Mouse (Mus musculus) adrenal gland, postnatal 4 days (tissue): ENCODE data around the gene Ephb4. TPM values are rescaled to one million over a fixed set of nuclear protein-coding genes. Genes with fewer than 3 reads are reported as not detected.
A peak's percentile ranks its signal among the peaks of the same experiment; 100 is the strongest.

ENCODE experiments used
- DNase-seq, 2 experiments: peaks; one replicate each; pipeline ENCODE4 v3.0.0; 2021 to 2022; ENCODE audit warnings: low spot score in 2 of 2, mixed read lengths in 2 of 2
- long read RNA-seq, 2 experiments: library from polyadenylated mRNA; stranded (forward); transcript quantifications; one replicate each; pipeline ENCODE4 v2.0.0; 2021
- total RNA-seq, 2 experiments: library from RNA; stranded (reverse); gene quantifications; 2 replicates each; pipeline ENCODE4 v1.2.3; 2021

The Ephb4 gene
- 10 to 100 TPM; 88.1 to 89.4 TPM for total RNA-seq
- long read RNA-seq, experiment 1, full-length matches to known transcripts = 51 of 74 reads
- long read RNA-seq, experiment 1, partial matches to known transcripts = 20 of 74 reads
- long read RNA-seq, experiment 1, other reads (novel, unspliced or antisense) = 3 of 74 reads
- long read RNA-seq, experiment 2, full-length matches to known transcripts = 102 of 143 reads
- long read RNA-seq, experiment 2, partial matches to known transcripts = 33 of 143 reads
- long read RNA-seq, experiment 2, other reads (novel, unspliced or antisense) = 8 of 143 reads

GRCm38 (mm10) chr5:137349384-137350204, at the start of gene Ephb4:
TSS of gene Ephb4 (plus strand) at chr5:137350109.
- peak; percentile 69 to 88 for DNase-seq

DNA sequence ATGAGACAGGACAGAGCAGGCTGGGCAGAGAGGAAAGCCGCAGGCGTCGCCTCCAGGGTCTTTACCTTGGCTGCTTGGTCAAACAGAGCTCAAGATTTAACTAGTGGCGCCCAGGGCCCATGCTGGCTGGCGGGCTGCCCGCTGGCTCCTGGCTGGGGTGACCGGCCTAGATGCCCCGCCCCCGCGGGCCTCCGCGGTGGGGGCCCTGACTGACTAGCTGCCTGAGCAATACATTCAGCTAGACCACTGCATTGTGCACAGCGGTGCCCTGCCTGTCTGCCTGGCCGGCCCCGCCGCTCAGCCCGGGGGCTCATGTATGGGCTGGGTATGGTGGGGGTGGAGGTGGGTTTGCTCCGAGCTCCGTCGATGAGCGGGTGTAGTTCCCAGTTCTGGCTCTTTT, 48.7 kb upstream of the Ephb4 start:
- DNase-seq = no peak

GRCm38 (mm10) chr5:137303609-137304008, 46.3 kb upstream of the Ephb4 start:
- DNase-seq = no peak

GRCm38 (mm10) chr5:137304165-137304564, 45.7 kb upstream of the Ephb4 start:
- no peak for DNase-seq

DNA sequence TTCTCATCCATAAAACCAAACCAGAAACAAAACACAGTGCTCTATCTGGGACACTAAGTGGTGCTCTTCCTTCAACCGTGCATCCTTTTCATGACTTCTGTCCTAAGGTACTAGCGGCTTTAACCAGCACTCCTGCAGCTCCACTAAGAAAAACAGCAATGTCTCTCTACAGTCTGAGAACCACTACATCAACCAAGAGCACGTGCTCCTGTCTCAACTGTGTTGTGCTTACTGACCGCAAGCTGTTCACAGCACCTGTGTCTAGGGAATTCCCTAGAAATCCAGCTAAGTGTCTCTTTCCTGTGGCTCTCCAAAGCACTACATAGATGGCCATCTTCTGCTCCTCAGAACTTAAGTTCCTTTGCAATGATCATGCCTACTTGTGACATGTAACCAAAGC, 45.1 kb upstream of the Ephb4 start:
- no peak for DNase-seq

DNA sequence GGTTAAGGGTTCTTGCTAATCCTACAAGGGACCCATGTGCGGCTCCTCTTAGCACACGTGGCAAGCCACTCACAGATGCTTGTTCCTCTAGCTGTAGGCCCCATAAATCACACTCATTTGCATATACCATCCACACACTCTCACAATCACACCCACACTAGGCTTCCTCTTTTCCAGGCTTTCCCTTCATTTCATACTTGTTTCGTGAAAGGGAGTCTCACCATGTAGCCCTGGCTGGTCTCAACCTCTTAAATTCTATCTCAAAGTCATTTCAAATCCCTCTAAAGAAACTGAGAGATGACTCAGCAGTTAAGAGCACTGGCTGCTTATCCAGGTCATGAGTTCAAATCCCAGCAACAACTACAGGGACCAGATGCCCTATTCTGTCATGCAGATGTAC, 44.1 kb upstream of the Ephb4 start:
- DNase-seq = no peak

- DNase-seq = no peak
Observed at GRCm38 (mm10) chr5:137306439-137307005, 43.4 kb upstream of the Ephb4 start.

DNA sequence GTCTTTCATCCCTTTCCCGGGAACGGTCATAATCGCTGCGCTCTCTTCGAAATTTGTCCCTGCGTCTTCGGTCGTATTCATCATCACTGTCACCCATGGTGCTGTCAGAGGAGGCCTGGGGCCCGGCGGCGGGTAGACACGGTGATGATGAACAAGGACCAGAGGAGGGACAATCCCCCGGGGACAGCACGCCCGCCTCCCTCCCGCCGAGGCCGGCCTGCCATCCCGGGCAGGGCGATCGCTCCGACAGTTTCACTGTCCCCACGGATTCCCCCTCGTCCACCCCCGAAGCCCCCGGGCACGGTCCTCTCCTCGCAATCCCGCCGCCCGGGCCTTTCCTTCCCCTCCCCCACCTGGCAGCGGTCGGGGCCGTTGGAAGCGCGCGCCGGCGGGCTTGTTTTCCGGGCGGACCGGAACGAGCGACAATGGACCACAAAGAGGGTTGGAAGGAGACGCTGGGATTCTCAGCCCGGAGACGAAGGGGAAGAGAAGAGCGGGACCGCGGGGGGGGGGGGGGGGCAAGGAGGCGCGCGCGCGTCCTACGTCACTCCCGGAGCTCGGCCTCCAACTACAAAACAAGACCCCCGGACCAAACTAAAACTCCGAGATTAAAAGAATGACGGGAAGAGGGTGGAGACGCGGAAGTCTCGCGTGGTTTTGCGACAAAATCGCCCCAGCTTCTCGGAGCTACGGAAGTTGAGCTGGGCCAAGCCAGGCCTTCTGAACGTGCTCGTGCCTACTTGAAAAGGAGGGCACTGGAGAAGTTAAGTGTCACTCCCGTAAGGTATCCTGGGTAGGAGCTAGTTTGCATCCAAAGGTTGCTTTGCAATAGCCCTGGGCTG, 42.6 kb upstream of the Ephb4 start, which contains the start of gene Srrt:
Gene Srrt (minus strand): TSS at position 604 of the 842 bp plus-strand sequence.
- DNase-seq = peak; percentile 68 to 76

- DNase-seq = no peak
Observed at GRCm38 (mm10) chr5:137308356-137308755, 41.6 kb upstream of the Ephb4 start.

DNA sequence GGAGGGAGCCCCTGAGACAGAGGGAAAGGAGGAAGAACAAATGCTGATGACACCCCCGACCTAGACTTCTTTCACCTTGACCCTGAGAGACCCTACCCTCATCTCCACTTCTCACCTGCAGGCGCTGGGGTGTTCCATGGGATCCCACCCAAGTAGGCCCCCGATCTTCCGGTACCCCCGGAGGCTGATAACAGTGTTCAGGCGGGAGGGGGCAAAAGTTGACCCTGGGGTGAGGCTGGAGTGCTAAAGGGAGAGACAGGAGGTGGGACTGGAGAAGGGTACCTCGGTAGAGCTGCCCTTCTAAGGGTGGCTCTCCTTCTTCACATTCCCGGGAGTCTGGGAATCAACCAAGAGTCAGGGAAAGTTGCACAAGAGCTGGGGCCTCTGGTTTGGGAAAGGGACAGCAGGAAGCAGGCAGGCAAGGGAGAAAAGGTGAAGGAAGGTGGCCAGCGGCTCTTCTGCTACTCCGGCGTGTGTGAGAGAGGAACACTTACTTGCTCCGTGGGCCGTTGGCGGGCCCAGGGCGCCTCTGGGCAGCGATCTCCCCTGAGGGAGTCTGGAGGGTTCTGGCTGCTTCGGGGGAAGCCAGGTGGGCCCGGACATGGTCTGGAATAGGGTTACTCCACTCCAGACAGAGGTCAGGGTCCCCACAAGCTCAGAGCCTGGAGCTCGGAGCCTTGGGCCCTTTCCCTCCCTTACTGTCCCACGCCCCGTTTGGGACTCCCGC, 36.3 kb upstream of the Ephb4 start:
- no peak for DNase-seq

- DNase-seq = peak; percentile 73 to 82
Observed at GRCm38 (mm10) chr5:137314193-137315083, 35.5 kb upstream of the Ephb4 start, which contains the start of gene Trip6. TSS of gene Trip6 (minus strand) at chr5:137314404.

DNA sequence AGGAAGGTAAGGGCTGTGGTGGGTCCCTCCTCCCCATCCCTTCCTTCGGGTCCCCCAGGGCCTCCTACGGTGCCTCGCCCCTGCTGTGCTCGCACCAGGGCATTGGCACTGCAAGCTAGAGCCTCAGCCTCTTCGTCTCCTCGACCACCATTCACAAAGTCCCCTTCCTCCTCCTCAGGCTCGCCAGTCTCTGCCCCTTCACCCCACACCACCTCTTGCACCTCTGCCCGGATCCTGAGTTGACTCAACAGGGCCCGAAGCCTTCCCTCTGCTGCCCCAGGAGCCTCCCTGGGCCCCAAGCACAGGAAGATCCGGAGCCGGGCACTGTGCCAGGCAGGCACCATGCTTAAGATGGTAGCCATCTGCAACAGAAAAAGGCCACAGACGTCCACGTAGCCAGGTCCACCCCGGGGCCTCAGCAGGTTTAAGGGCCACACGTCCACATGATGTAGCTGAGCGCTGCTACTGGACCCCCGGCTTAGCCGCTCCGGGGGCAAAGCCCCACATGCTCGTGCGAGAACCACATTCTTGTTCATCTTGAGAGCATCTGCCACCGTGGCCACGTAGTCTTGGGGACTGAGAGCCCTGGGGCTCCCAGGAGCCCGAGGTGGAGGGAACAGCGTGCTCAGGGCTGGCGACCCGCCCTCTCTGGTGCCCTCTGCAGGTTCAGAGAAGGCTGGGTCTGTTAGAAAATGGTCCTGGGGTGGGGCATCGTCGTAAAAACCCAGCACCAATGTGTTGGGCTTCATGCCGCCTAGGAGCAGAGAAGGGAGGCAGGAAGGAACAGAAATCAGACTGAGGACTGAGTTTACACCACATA, 34.6 kb upstream of the Ephb4 start:
- no peak for DNase-seq

- no peak for DNase-seq
Observed at GRCm38 (mm10) chr5:137317361-137317760, 32.5 kb upstream of the Ephb4 start.

DNA sequence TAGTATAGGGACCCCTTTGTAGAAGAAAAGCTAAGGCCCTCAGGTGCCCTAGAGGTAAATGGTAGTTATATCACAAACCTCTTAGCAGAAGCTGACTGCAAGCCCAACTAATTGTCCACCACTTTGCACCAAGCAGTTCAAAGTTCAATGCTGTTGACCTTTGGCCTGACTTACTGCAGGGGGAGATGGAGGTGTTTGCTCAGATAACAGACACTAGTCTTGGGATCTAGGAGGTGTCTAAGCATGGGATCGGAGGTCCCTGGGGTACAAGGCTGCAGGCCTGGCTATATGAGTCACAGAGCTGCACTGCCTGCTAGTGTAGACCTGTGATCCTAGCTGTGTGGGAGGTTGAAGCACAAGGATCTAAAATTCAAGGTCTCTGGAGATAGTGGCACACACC, 31.3 kb upstream of the Ephb4 start:
- no peak for DNase-seq

GRCm38 (mm10) chr5:137320996-137321395, 28.9 kb upstream of the Ephb4 start:
- DNase-seq = no peak

GRCm38 (mm10) chr5:137330910-137331309, 19.0 kb upstream of the Ephb4 start:
- no peak for DNase-seq

GRCm38 (mm10) chr5:137332857-137333511, 16.9 kb upstream of the Ephb4 start:
- no peak for DNase-seq
